Mouse (Mus musculus) testis, adult 2 months (tissue): ENCODE measurements at regions not wholly inside any gene's neighbourhood (a gene's known extent, or its start where the extent isn't known, plus 50 kb on each side); places are given as distances from the start of the nearest gene placed in this dataset.

ENCODE experiments used
- CTCF ChIP-seq: fragments of 200-500 bp; IDR thresholded peaks from 2 replicates; pipeline ENCODE4 v1.5.1; 2012; ENCODE audit warnings: low read depth, mild to moderate bottlenecking, inconsistent platforms, low read length, moderate library complexity; ENCODE audit not compliant: control insufficient read depth, insufficient read depth, insufficient replicate concordance
- POLR2A ChIP-seq: fragments of 200-500 bp; IDR thresholded peaks from 2 replicates; pipeline ENCODE4 v1.6.1; 2012; ENCODE audit warnings: low read depth, mild to moderate bottlenecking, inconsistent platforms, low read length, moderate library complexity; ENCODE audit not compliant: control insufficient read depth

DNA sequence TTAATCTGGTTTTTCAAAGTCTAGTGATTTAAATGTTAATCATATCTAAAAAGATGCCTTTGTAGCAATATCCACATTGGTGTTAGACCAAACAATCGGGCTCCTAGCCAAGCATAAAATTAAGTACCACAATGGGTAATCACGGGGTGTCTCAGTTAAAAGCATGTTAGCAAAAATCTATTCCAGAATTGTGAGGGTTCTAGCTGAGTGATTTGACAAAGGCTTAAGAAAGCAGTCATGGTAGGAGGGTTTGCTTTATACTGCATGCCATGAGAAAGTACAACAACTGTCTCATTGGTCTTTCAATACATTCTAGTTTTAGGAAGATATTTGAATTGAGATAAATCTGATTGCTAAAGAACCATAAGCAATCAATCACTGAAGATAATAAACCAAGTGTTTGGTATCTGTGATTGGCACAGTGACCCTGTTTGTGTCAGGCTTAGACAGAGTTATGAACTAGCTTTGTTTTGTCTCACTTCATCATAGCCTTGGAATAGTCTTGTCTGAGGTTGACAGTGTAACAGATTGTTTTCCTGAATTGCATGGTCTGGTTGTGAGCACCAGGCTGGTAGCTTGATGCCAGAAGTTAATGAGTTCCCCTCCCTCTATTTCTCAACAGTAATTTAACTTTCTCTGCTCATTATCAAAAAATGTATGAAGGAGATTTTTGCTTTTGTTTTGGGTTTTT, 186.9 kb upstream of the Sema3a start:
- TF ChIP-seq CTCF (no peak), POLR2A (no peak)
